Mouse (Mus musculus) CH12.LX (cell line): Measurements from ENCODE around the gene C2cd3. TPM values are rescaled to one million over a fixed set of nuclear protein-coding genes. Genes with fewer than 3 reads are reported as not detected.

Experiments
- DNase-seq: peaks from one replicate; pipeline ENCODE4 v3.0.0-alpha.2; 2013; ENCODE audit errors: extremely low read depth
- H3K27ac ChIP-seq: 2 replicates; pipeline ENCODE4 v1.5.1; 2012; ENCODE audit warnings: low read depth, mild to moderate bottlenecking, control low read depth, moderate library complexity; ENCODE audit not compliant: insufficient read depth
- H3K27me3 ChIP-seq: replicated peaks from 2 replicates; pipeline ENCODE3; 2012; ENCODE audit warnings: inconsistent platforms
- H3K36me3 ChIP-seq, 2 experiments: replicated peaks in 1 of 2; 2 replicates each; pipeline versions ENCODE3 to v1.6.1; 2012; ENCODE audit warnings: inconsistent platforms in 1 of 2, low read length in 1 of 2, mild to moderate bottlenecking in 1 of 2, mixed read lengths in 1 of 2, moderate library complexity in 1 of 2; ENCODE audit not compliant: control insufficient read depth in 1 of 2, insufficient read depth in 1 of 2
- H3K4me1 ChIP-seq, 2 experiments: 2 replicates each; pipeline ENCODE4 v1.6.1; 2012; ENCODE audit warnings: inconsistent platforms in 1 of 2, moderate library complexity in 1 of 2; ENCODE audit not compliant: insufficient read depth in 2 of 2, control insufficient read depth in 1 of 2
- H3K4me2 ChIP-seq: 2 replicates; pipeline ENCODE4 v1.6.1; 2012; ENCODE audit warnings: low read depth, mild to moderate bottlenecking, control low read depth; ENCODE audit not compliant: poor library complexity, insufficient read depth, severe bottlenecking
- H3K4me3 ChIP-seq, 3 experiments: fragments of 150-350 bp in 1 of 3; sonication (generic) in 1 of 3; replicated peaks in 1 of 3; 2 replicates each; pipeline versions ENCODE3 to v1.5.1; 2011 to 2012; ENCODE audit warnings: low read depth in 2 of 3, low read length in 2 of 3, mild to moderate bottlenecking in 2 of 3, moderate library complexity in 2 of 3, control low read depth in 1 of 3, improper control_type of control experiment in 1 of 3, inconsistent platforms in 1 of 3, mixed read lengths in 1 of 3; ENCODE audit not compliant: poor library complexity in 1 of 3
- H3K79me2 ChIP-seq: replicated peaks from 2 replicates; pipeline ENCODE4 v1.6.1; 2012; ENCODE audit warnings: mild to moderate bottlenecking, moderate library complexity; ENCODE audit not compliant: control insufficient read depth, poor library complexity, insufficient read depth, severe bottlenecking; ENCODE audit errors: extremely low read depth
- H3K9ac ChIP-seq: 2 replicates; pipeline ENCODE4 v1.6.1; 2012; ENCODE audit warnings: low read depth, mild to moderate bottlenecking, control low read depth, moderate library complexity; ENCODE audit not compliant: insufficient read depth
- H3K9me3 ChIP-seq: replicated peaks from 2 replicates; pipeline ENCODE3; 2012; ENCODE audit warnings: low read length, inconsistent platforms, mixed read lengths
- CHD2 ChIP-seq: IDR thresholded peaks from 2 replicates; pipeline ENCODE4 v1.6.1; 2011; ENCODE audit warnings: low read length, improper control_type of control experiment
- CTCF ChIP-seq, 2 experiments: IDR thresholded peaks in 1 of 2; conservative IDR thresholded peaks in 1 of 2; 2 replicates each; pipeline ENCODE4 v1.5.1; 2011 to 2012; ENCODE audit warnings: low read depth in 2 of 2, low read length in 2 of 2, improper control_type of control experiment in 1 of 2, inconsistent platforms in 1 of 2, mild to moderate bottlenecking in 1 of 2, moderate library complexity in 1 of 2
- ELF1 ChIP-seq: IDR thresholded peaks from 2 replicates; pipeline ENCODE4 v1.6.1; 2014; ENCODE audit warnings: low read depth, mild to moderate bottlenecking, inconsistent platforms, low read length, improper control_type of control experiment
- ETS1 ChIP-seq: conservative IDR thresholded peaks from 2 replicates; pipeline ENCODE4 v1.6.1; 2012; ENCODE audit warnings: low read depth, mild to moderate bottlenecking, inconsistent platforms, low read length, improper control_type of control experiment, moderate library complexity
- GABPA ChIP-seq: IDR thresholded peaks from 2 replicates; pipeline ENCODE4 v1.6.1; 2012; ENCODE audit warnings: low read depth, low read length, improper control_type of control experiment, inconsistent platforms; ENCODE audit not compliant: insufficient replicate concordance
- HCFC1 ChIP-seq: IDR thresholded peaks from 2 replicates; pipeline ENCODE4 v1.6.1; 2012; ENCODE audit warnings: low read depth, mild to moderate bottlenecking, inconsistent platforms, low read length, improper control_type of control experiment
- IRF4 ChIP-seq: IDR thresholded peaks from 2 replicates; pipeline ENCODE4 v1.6.1; 2014; ENCODE audit warnings: low read depth, mild to moderate bottlenecking, inconsistent platforms, low read length, improper control_type of control experiment
- JUN ChIP-seq: IDR thresholded peaks from 2 replicates; pipeline ENCODE4 v1.6.1; 2011; ENCODE audit warnings: low read depth, mild to moderate bottlenecking, low read length, improper control_type of control experiment, moderate library complexity; ENCODE audit not compliant: insufficient read depth
- MAFK ChIP-seq: IDR thresholded peaks from 2 replicates; pipeline ENCODE4 v1.6.1; 2011; ENCODE audit warnings: low read length, improper control_type of control experiment; ENCODE audit not compliant: insufficient replicate concordance
- MAZ ChIP-seq: IDR thresholded peaks from 2 replicates; pipeline ENCODE4 v1.6.1; 2012; ENCODE audit warnings: low read depth, mild to moderate bottlenecking, inconsistent platforms, low read length, improper control_type of control experiment, moderate library complexity
- MEF2A ChIP-seq: IDR thresholded peaks from 2 replicates; pipeline ENCODE4 v1.6.1; 2014; ENCODE audit warnings: low read depth, mild to moderate bottlenecking, inconsistent platforms, low read length, improper control_type of control experiment, borderline replicate concordance
- MXI1 ChIP-seq: IDR thresholded peaks from 2 replicates; pipeline ENCODE4 v1.6.1; 2011; ENCODE audit warnings: mild to moderate bottlenecking, low read depth, low read length, improper control_type of control experiment
- PAX5 ChIP-seq: IDR thresholded peaks from 2 replicates; pipeline ENCODE4 v1.6.1; 2012; ENCODE audit warnings: low read length, inconsistent platforms, mixed read lengths
- POLR2A ChIP-seq: IDR thresholded peaks from 2 replicates; pipeline ENCODE4 v1.6.1; 2011; ENCODE audit warnings: low read depth, mild to moderate bottlenecking, improper control_type of control experiment, low read length
- RAD21 ChIP-seq: IDR thresholded peaks from 2 replicates; pipeline ENCODE4 v1.6.1; 2011; ENCODE audit warnings: low read depth, mild to moderate bottlenecking, low read length, improper control_type of control experiment, moderate library complexity
- RCOR1 ChIP-seq: conservative IDR thresholded peaks from 2 replicates; pipeline ENCODE4 v1.6.1; 2012; ENCODE audit warnings: low read depth, mild to moderate bottlenecking, inconsistent platforms, low read length, improper control_type of control experiment
- SIN3A ChIP-seq: IDR thresholded peaks from 2 replicates; pipeline ENCODE4 v1.6.1; 2012; ENCODE audit warnings: low read length, improper control_type of control experiment, inconsistent platforms
- TBP ChIP-seq: conservative IDR thresholded peaks from 2 replicates; pipeline ENCODE4 v1.6.1; 2011; ENCODE audit warnings: low read depth, low read length, improper control_type of control experiment
- ZMIZ1 ChIP-seq: IDR thresholded peaks from 2 replicates; pipeline ENCODE4 v1.6.1; 2012; ENCODE audit warnings: low read depth, mild to moderate bottlenecking, inconsistent platforms, low read length, improper control_type of control experiment
- ZNF384 ChIP-seq: IDR thresholded peaks from 2 replicates; pipeline ENCODE4 v1.6.1; 2012; ENCODE audit warnings: low read depth, low read length, improper control_type of control experiment, inconsistent platforms
- dilution Hi-C: fragments of 300-500 bp; cut with MboI; formaldehyde crosslinking; loops from 2 replicates; pipeline ENCODE4 v1.14.3; 2020; ENCODE audit warnings: low sequenced_read_pairs; ENCODE audit not compliant: extremely low pct_unique_long_range_greater_than_20kb, extremely low pct_ligation_motif_present
- in situ Hi-C: fragments of 300-500 bp; cut with MboI; formaldehyde crosslinking; loops from 3 replicates; pipeline ENCODE4 v1.14.3; 2019; ENCODE audit warnings: low sequenced_read_pairs, low pct_ligation_motif_present, low pct_unique_long_range_greater_than_20kb, mixed read lengths
- polyA plus RNA-seq: library from polyadenylated mRNA; unstranded; fragments of >175 nt; gene quantifications from 2 replicates; pipeline ENCODE4 v1.2.1, GENCODE M21; 2012; ENCODE audit warnings: low read depth; ENCODE audit not compliant: insufficient read length
- total RNA-seq, 2 experiments: library from RNA; depleted of rRNA; stranded (reverse); fragments of 300-350 nt in 1 of 2; fragments of >200 nt in 1 of 2; gene quantifications; 2 replicates each; pipeline ENCODE4 v1.2.3; 2012 to 2014

C2cd3 gene
- total and polyA plus RNA-seq, 3 experiments: 11.7 to 25.0 (median 16.7) TPM

GRCm38 (mm10) chr7:100364888-100365287 is 7.1 kb upstream of the C2cd3 start:
- Histone ChIP-seq H3K9ac (no peak overlapping the region), H3K27ac (no peak overlapping the region), H3K9me3 (no peaks in the 10 kb centered on the region), H3K4me3 (no peak overlapping the region), H3K4me2 (no peak overlapping the region), H3K27me3 (no peaks in the 10 kb centered on the region), H3K79me2 (no peaks in the 10 kb centered on the region; the same call in 1 of the 2 replicates), H3K36me3 (peaks cover 0 to 10% of the 10 kb centered on the region in 2 experiments), H3K4me1 (peaks cover 3 to 27% of the 10 kb centered on the region in 2 experiments)
- in situ Hi-C loops: no loop called here
- dilution Hi-C loops: no loop called here
- DNase-seq: no peak
- TF ChIP-seq SIN3A (no peak), ZMIZ1 (no peak), POLR2A (no peak), TBP (no peak), ELF1 (no peak), GABPA (no peak), MAZ (no peak)

GRCm38 (mm10) chr7:100372452-100372980 is 483 bp downstream of the C2cd3 start:
- Histone ChIP-seq H3K27me3 (no peaks in the 10 kb centered on the region), H3K4me1 (peaks cover 0 to 33% of the 10 kb centered on the region in 2 experiments; a peak in 2 of 4 replicates), H3K79me2 (peaks cover 28% of the 10 kb centered on the region)
- in situ Hi-C loops: no loop called here
- 0 out of 2 replicates have a peak, but pooled peaks have one; percentile 47 for TF ChIP-seq RCOR1
- peak; percentile 48; the same call in 1 of the 2 replicates for TF ChIP-seq CHD2
- peak; percentile 60 for TF ChIP-seq ZNF384
- TF ChIP-seq MXI1: no peak
- no peak for TF ChIP-seq CTCF (conservative IDR thresholded peaks at IDR 0.05 in 1 of 2, IDR thresholded peaks at IDR 0.05 in 1 of 2; ENCODE audit: low read depth in 2 of 2, low read length in 2 of 2)
- TF ChIP-seq RAD21: no peak
- peak; percentile 3; the same call in 1 of the 2 replicates for TF ChIP-seq ZMIZ1
- no peak for TF ChIP-seq MAFK
- TF ChIP-seq, all 38 proteins: peak for 4
- no peaks in the 10 kb centered on the region for H3K9me3 ChIP-seq
- dilution Hi-C loops: no loop called here
- H3K4me2 ChIP-seq: peak overlapping the region; percentile 93; the same call in 1 of the 2 replicates
- H3K27ac ChIP-seq: peak overlapping the region; percentile 21; the same call in 1 of the 2 replicates
- peaks cover 19 to 32% of the 10 kb centered on the region in 2 experiments for H3K36me3 ChIP-seq
- peak overlapping the region; percentile 71 to 96 (median 73) for H3K4me3 ChIP-seq
- DNase-seq: peak; percentile 41
- peak overlapping the region; percentile 74 for H3K9ac ChIP-seq

- no peak for DNase-seq
- H3K36me3 ChIP-seq: peaks cover 51 to 73% of the 10 kb centered on the region in 2 experiments
- H3K27ac ChIP-seq: no peak overlapping the region
- H3K4me3 ChIP-seq: no peak overlapping the region
- H3K4me2 ChIP-seq: no peak overlapping the region
- no peaks in the 10 kb centered on the region for H3K27me3 ChIP-seq
- peaks cover 0 to 36% of the 10 kb centered on the region in 2 experiments; a peak in 3 of 4 replicates for H3K4me1 ChIP-seq
- no peaks in the 10 kb centered on the region for H3K9me3 ChIP-seq
- dilution Hi-C loops: no loop called here
- no peak overlapping the region for H3K9ac ChIP-seq
- no peak for TF ChIP-seq CHD2
- no peak for TF ChIP-seq ETS1
- TF ChIP-seq HCFC1: no peak
- TF ChIP-seq IRF4: no peak
- no peak for TF ChIP-seq MAFK
- TF ChIP-seq PAX5: no peak
- TF ChIP-seq CTCF (conservative IDR thresholded peaks at IDR 0.05 in 1 of 2, IDR thresholded peaks at IDR 0.05 in 1 of 2; ENCODE audit: low read depth in 2 of 2, low read length in 2 of 2): no peak
- no peak for TF ChIP-seq MAZ
- TF ChIP-seq JUN: no peak
- no peak for TF ChIP-seq MEF2A
- TF ChIP-seq, all 38 proteins: peak for 0
- in situ Hi-C loops: no loop called here
- peaks cover 10% of the 10 kb centered on the region; the same call in 1 of the 2 replicates for H3K79me2 ChIP-seq
These were observed 6.2 kb downstream of the C2cd3 start for GRCm38 (mm10) chr7:100378257-100378656.
